Mouse (Mus musculus) G1E (cell line): ENCODE data around the gene Fam163b.

Source experiments
- CTCF ChIP-seq: IDR thresholded peaks from 2 replicates; pipeline ENCODE4 v1.5.1; 2012; ENCODE audit warnings: low read depth, low read length, inconsistent platforms, mixed read lengths
- GATA1 ChIP-seq: IDR thresholded peaks from 2 replicates; pipeline ENCODE4 v1.6.1; 2012; ENCODE audit warnings: borderline replicate concordance, low read length, inconsistent platforms, mixed read lengths

DNA sequence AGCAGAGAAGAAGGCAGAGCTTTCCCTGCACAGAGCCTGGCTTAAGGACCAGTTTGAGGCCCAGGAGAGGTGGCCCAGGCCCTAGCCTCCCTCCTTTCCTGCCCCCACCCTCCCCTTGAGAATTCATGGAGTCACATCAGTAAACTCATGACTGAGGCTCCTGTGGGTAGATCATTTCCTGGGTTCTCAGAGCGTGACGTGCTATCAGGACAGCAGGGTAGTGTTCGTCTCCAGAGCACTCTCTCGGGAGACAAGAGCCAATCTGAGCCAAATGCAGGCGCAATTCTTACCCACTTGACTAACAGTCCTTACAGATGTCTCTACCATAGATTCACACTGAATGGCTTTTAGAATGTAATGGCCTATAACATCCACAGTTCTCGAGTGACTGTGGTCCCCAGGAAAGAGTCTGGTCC is 45.0 kb downstream of the Fam163b start:
- TF ChIP-seq CTCF (no peak), GATA1 (no peak)
